Mouse (Mus musculus) stomach, postnatal 0 days (tissue): Measurements from ENCODE around the gene Zbtb22.

Experiments used
- CTCF ChIP-seq: IDR thresholded peaks from 2 replicates; pipeline ENCODE4 v1.5.1; 2016; ENCODE audit warnings: antibody characterized with exemption, low read depth, mild to moderate bottlenecking, moderate library complexity
- EP300 ChIP-seq: optimal IDR thresholded peaks from 2 replicates; pipeline ENCODE3; 2016; ENCODE audit warnings: antibody characterized with exemption

GRCm38 (mm10) chr17:33892429-33892828 is 23.3 kb upstream of the Zbtb22 start:
- TF ChIP-seq CTCF = no peak
- TF ChIP-seq EP300 = no peak
